Mouse (Mus musculus) small intestine, adult 2 months (tissue): ENCODE data around the gene Prss22. TPM values are rescaled to one million over a fixed set of nuclear protein-coding genes. Genes with fewer than 3 reads are reported as not detected.

Experiments
- H3K27ac ChIP-seq: fragments of 200-500 bp; 2 replicates; pipeline ENCODE4 v1.5.1; 2012; ENCODE audit warnings: low read depth, low read length, control low read depth, inconsistent platforms; ENCODE audit not compliant: insufficient read depth
- H3K27me3 ChIP-seq: fragments of 200-500 bp; 2 replicates; pipeline ENCODE4 v1.6.1; 2012; ENCODE audit warnings: mild to moderate bottlenecking, moderate library complexity, low read length, inconsistent platforms; ENCODE audit not compliant: control insufficient read depth, insufficient read depth
- H3K36me3 ChIP-seq: fragments of 200-500 bp; 2 replicates; pipeline ENCODE4 v1.6.1; 2012; ENCODE audit warnings: mild to moderate bottlenecking, low read length, control low read depth, inconsistent platforms; ENCODE audit not compliant: control insufficient read depth, insufficient read depth
- H3K4me1 ChIP-seq: fragments of 200-500 bp; 2 replicates; pipeline ENCODE4 v1.6.1; 2012; ENCODE audit warnings: low read length, inconsistent platforms, mixed read lengths; ENCODE audit not compliant: control insufficient read depth, insufficient read depth, insufficient read length
- H3K4me3 ChIP-seq: fragments of 200-500 bp; 2 replicates; pipeline ENCODE4 v1.5.1; 2012; ENCODE audit warnings: low read depth, mild to moderate bottlenecking, control low read depth, inconsistent platforms, low read length, moderate library complexity
- CTCF ChIP-seq: fragments of 200-500 bp; IDR thresholded peaks from 2 replicates; pipeline ENCODE4 v1.5.1; 2012; ENCODE audit warnings: low read depth, mild to moderate bottlenecking, control low read depth, inconsistent platforms, low read length, moderate library complexity, mixed read lengths; ENCODE audit not compliant: insufficient replicate concordance, insufficient read length; ENCODE audit errors: extremely low read depth
- POLR2A ChIP-seq: fragments of 200-500 bp; IDR thresholded peaks from 2 replicates; pipeline ENCODE4 v1.6.1; 2012; ENCODE audit warnings: low read depth, mild to moderate bottlenecking, control low read depth, inconsistent platforms, low read length, moderate library complexity
- WGBS: fragments of 180-500 bp; shearing (Covaris S2); methylation state at CpG from one replicate; pipeline ENCODE4 v1.1.7; 2018; 5-methylcytosine and 5-hydroxymethylcytosine counted together
- polyA plus RNA-seq: library from polyadenylated mRNA; depleted of rRNA; stranded (reverse); fragments of >200 nt; gene quantifications from 2 replicates; pipeline ENCODE4 v1.2.3, GENCODE M21; 2012

The Prss22 gene
- polyA plus RNA-seq, 1 experiment, result 0.25 TPM

DNA sequence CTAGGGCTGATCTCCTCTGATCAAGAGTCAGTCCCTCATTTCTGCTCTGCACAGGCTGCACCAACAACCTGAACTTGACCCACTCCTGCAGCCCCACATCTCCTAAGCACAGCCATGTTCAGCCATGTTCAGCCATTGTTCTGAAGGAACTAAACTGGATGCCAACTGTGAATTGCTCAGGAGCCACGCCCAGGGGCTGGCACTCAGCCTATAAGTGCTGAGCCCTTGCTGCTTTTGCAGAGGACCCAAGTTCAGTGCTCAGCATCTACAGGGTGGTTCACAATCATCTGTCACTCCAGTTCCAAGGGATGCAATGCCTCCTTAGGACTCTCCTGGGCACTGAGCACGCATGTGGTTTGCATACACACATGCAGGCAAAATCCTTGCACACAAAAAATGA lies 15.0 kb upstream of the Prss22 start:
- TF ChIP-seq POLR2A (no peak), CTCF (no peak)
- no peak overlapping the region for H3K4me3 ChIP-seq
- H3K27ac ChIP-seq, result peak overlapping the region; percentile 55; the same call in 1 of the 2 replicates
- no peaks in the 10 kb centered on the region for H3K36me3 ChIP-seq
- WGBS, result 42% methylated on average over 2 of the region's 2 CpGs
- H3K27me3 ChIP-seq, result no peaks in the 10 kb centered on the region
- peaks cover 21% of the 10 kb centered on the region for H3K4me1 ChIP-seq

DNA sequence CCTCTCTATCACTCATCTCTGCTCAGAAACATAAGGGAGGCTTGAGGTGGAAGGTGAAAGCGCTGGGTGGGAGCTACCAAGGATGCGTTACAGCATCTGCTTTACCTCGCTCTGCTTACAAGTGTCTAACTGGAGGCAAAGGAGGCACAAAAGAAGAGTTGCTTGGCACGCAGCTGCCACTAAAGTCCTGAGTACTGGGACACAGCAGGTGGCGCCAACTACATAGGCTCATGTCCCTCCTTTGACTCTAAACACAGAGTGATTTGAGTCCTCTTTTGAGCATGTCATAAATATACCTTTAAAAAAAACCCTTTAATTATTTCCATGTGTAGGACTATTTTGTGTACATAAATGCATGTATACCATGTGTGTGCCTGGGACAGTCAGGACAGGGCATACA lies 11.7 kb upstream of the Prss22 start:
- Histone ChIP-seq H3K36me3 (no peaks in the 10 kb centered on the region), H3K27ac (no peak overlapping the region), H3K4me1 (peaks cover 26% of the 10 kb centered on the region), H3K27me3 (no peaks in the 10 kb centered on the region), H3K4me3 (no peak overlapping the region)
- TF ChIP-seq POLR2A, result no peak
- peak; percentile 50; the same call in 1 of the 2 replicates for TF ChIP-seq CTCF
- 61% methylated on average over 5 of the region's 5 CpGs for WGBS

GRCm38 (mm10) chr17:24008105-24008504 lies 10.2 kb upstream of the Prss22 start:
- TF ChIP-seq POLR2A (no peak), CTCF (no peak)
- Histone ChIP-seq H3K4me1 (peaks cover 27% of the 10 kb centered on the region), H3K4me3 (no peak overlapping the region), H3K27ac (peak overlapping the region; percentile 53; the same call in 1 of the 2 replicates), H3K27me3 (no peaks in the 10 kb centered on the region), H3K36me3 (no peaks in the 10 kb centered on the region)
- WGBS, result 67% methylated on average over 4 of the region's 4 CpGs

DNA sequence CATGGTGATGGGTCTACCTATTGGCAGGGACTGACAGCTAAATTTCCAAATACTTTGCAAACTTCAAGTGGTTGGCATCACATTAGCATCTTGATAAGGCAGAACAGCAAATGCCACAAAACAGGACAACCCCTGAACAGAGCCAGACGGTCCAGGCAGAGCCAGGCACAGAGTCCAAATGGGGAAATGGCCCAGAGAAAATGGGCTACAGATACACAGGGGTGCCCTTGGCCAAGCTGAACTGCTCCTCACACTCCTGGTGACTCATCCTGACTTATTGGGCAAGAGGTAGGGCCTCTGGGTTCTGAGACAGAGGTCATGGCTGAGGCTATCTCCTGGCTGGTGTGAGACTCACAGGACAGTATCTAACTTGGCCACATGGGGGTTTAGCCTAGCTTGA lies 9.5 kb upstream of the Prss22 start:
- H3K4me1 ChIP-seq, result peaks cover 28% of the 10 kb centered on the region
- WGBS, result 19% methylated on average over 1 of the region's 1 CpGs

GRCm38 (mm10) chr17:24006930-24007329 lies 9.0 kb upstream of the Prss22 start:
- no peaks in the 10 kb centered on the region for H3K36me3 ChIP-seq
- 52% methylated on average over 2 of the region's 2 CpGs for WGBS
- H3K4me3 ChIP-seq, result no peak overlapping the region
- H3K27me3 ChIP-seq, result no peaks in the 10 kb centered on the region
- H3K4me1 ChIP-seq, result peaks cover 32% of the 10 kb centered on the region
- peak overlapping the region; percentile 52 for H3K27ac ChIP-seq
- TF ChIP-seq CTCF, result no peak
- no peak for TF ChIP-seq POLR2A

More for the DNA sequence above, 9.5 kb upstream of the Prss22 start:
- Histone ChIP-seq H3K4me3 (no peak overlapping the region), H3K27ac (peak overlapping the region; percentile 53), H3K27me3 (no peaks in the 10 kb centered on the region), H3K36me3 (no peaks in the 10 kb centered on the region)
- TF ChIP-seq POLR2A (no peak), CTCF (no peak)

DNA sequence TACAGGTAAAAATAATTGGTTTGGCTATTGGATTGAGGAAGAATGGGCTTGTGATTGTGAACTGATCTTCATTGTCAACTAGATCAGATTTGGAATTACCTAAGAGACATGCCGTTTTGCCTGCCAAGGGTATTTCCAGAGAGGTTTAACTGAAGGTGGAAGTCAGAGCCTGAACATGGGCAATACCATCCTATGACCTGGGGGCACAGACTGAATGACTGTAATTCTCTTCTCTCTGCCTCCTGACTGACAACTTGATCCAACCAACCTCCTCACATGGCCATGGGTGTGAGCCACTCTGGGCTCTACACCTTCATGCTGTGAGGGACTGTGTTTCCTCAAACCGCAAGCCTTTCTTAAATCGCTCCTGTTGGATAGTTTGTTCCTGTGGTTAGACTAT lies 7.1 kb upstream of the Prss22 start:
- TF ChIP-seq POLR2A (no peak), CTCF (no peak)
- no peaks in the 10 kb centered on the region for H3K27me3 ChIP-seq
- peaks cover 42% of the 10 kb centered on the region for H3K4me1 ChIP-seq
- no peaks in the 10 kb centered on the region for H3K36me3 ChIP-seq
- H3K27ac ChIP-seq, result no peak overlapping the region
- WGBS, result 91% methylated on average over 3 of the region's 3 CpGs
- no peak overlapping the region for H3K4me3 ChIP-seq

GRCm38 (mm10) chr17:24004071-24004665 lies 6.3 kb upstream of the Prss22 start:
- no peak overlapping the region for H3K4me3 ChIP-seq
- H3K4me1 ChIP-seq, result peaks cover 46% of the 10 kb centered on the region
- TF ChIP-seq CTCF (no peak), POLR2A (no peak)
- WGBS, result 65% methylated on average over 14 of the region's 14 CpGs
- no peaks in the 10 kb centered on the region for H3K27me3 ChIP-seq
- peak overlapping the region; percentile 48 for H3K27ac ChIP-seq
- H3K36me3 ChIP-seq, result no peaks in the 10 kb centered on the region
